Mouse (Mus musculus): Measurements from ENCODE around the gene Slc17a2. TPM values are rescaled to one million over a fixed set of nuclear protein-coding genes. Genes with fewer than 3 reads are reported as not detected.

Slc17a2 gene
- under 1 TPM in 1 of 2 experiments, not detected in 1; 0.10 TPM for total RNA-seq (2021)
- long read RNA-seq, experiment 1: 0 reads
- long read RNA-seq, experiment 2, partial matches to known transcripts: 0 of 1 reads
- long read RNA-seq, experiment 2, other reads (novel, unspliced or antisense): 1 of 1 reads

DNA sequence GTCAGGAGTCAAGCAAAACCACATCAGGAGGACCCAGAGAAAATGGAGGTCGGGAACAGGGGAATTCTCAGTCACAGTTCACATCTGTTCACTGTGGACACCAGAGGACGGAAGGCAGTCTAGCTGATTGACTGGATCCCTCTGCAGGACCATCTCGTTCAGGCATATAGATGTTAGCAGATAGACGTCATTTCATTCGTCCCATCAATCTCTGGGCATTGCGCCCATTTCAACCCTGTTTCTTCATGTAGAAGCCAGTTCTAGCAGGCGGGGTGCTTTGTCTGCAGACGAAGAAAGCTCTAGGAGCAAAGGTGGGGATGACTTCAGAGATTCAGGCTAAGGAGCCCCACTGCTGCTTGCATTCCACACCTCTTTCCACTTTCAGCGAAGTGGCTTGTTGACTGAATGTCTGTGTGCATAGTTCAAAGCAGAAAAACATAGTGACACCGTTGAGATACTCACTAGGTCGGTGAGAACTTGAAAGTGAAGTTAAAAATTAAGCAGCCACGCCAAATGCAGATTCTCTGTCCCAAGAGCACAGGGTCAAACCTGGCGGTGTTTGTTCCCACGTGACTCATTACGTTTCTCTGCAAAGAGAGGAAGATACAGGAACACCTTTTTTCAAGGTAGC is at the start of gene Slc17a2:
Slc17a2 (plus strand) TSS at position 572 of the 631 bp plus-strand sequence.
- Histone ChIP-seq H3K27ac (peak within 1 kb of the TSS; percentile 59; the same call in 1 of the 2 replicates), H3K4me3 (no peak within 1 kb of the TSS)
- no peak for TF ChIP-seq CTCF (conservative IDR thresholded peaks at IDR 0.05)
- no peak for DNase-seq (ENCODE audit: low spot score in 2 of 2)

DNA sequence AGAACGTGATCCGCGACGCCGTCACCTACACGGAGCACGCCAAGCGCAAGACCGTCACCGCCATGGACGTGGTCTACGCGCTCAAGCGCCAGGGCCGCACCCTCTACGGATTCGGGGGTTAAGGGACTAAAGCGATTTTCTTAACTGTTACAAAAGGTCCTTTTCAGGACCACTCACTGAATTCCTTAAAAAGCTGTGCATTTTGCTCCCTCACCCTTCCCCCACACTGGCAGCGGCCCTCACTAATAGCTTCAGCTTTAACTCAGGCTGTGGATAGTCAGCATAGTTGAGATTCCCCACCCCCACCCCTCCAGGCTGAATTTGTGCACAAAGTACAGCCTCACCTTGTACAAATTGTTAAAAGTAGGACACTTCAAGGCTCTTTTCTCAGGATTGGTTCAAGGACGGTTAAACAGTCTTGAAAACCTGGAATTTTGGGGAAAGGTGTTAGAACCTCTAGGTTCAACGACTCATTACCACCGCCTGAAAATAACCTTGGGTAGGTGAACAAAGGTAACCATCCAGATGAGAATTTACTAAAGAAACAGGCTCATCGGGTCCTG is 49.5 kb upstream of the Slc17a2 start:
- no peak for TF ChIP-seq CTCF (conservative IDR thresholded peaks at IDR 0.05)
- H3K4me3 ChIP-seq: peak overlapping the region; percentile 48

DNA sequence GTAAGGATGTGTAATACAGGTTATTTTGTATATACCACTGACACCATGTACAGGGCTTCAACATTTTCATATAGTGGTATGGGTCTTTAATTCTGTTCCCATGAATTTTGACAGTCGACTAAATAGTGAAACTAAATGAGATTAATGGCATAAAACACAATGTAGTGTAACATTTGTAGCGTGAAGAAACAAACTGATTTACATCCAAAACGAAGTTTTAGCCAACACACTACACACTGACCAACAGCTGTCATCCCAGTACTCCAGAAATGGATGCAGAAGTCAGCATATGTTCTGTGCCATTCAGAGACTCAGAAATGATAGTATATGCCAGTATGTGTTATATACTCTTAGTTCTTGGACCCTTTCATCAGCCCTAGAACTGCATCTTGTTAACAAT is 48.9 kb upstream of the Slc17a2 start:
- TF ChIP-seq CTCF (conservative IDR thresholded peaks at IDR 0.05): no peak
- H3K27ac ChIP-seq: no peak overlapping the region
- DNase-seq (ENCODE audit: low spot score in 2 of 2): no peak
- H3K4me3 ChIP-seq: no peak overlapping the region

More for the DNA sequence above, 49.5 kb upstream of the Slc17a2 start:
- peak overlapping the region; percentile 81 for H3K27ac ChIP-seq
- peak in 1 of 2 experiments; percentile 24 for DNase-seq (ENCODE audit: low spot score in 2 of 2)

DNA sequence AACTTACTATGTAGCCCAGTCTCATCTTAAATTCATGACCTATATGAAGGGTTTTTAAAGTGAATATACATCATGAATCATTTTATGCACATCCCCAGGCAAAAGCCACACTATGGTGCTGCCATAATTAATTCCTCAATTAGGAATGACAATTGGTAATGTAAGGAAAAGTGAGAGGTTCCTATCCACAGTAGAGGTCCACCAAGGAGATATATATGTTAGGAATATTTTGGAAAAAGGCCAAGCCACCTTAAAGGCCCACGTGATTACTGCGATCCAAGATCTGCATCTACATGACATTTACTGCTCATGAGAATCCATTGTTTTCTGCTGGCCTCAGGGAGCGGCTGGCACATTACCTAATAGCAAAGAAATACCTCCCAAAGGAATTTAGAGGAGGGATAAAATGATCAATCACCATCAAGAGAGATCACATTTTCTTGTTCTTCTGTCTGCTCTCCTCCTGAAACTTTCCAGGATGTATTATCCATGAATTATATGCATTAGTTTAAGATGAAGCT is 47.5 kb upstream of the Slc17a2 start:
- DNase-seq (ENCODE audit: low spot score in 2 of 2): no peak
- no peak for TF ChIP-seq CTCF (conservative IDR thresholded peaks at IDR 0.05)
- Histone ChIP-seq H3K27ac (no peak overlapping the region), H3K4me3 (no peak overlapping the region)

DNA sequence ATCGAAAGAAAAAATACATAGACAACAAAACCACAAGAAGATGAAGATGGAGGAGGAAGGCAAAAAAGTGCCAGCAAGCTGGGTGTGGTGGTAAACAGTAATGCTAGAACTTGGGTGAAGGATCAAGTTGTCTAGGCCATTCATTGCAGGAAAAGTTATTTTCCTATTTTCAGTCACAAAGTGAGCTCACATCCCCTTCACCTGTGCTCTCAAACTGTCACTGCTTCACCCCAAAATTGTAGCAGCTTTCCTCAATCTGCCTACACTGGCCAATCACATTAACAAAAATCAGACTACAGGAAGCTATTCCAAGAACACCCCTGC is 46.9 kb upstream of the Slc17a2 start:
- Histone ChIP-seq H3K27ac (no peak overlapping the region), H3K4me3 (no peak overlapping the region)
- no peak for TF ChIP-seq CTCF (conservative IDR thresholded peaks at IDR 0.05)
- DNase-seq (ENCODE audit: low spot score in 2 of 2): no peak

DNA sequence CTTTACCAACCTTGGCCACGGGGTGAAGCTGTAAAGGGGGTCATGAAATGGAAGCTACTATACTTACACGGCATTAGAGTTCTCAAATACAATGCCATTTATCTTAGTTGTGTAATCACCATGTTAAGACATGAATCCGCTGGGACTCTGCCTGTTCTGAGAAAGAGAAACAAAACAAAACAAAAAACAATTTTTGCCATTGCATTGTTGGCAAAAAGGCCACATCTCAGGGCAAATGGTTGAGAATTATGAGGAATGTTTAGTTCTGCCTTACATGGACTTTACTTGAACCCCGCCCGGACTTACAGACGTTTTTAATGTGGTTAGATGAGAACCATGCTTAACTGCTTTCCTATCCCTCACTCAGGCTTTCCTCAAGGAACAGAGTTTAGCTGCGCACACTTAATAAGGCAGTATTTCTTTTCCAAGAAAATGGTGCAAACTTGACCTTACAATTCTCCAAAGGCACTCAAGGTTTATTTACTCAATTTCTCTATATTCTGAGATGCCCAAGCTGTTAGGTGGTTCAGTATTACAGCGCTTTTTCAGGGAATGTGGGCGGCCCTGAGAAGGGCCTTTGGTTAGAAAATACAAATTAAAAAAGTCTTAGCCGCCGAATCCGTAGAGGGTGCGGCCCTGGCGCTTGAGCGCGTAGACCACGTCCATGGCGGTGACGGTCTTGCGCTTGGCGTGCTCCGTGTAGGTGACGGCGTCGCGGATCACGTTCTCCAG is 46.4 kb upstream of the Slc17a2 start:
- DNase-seq (ENCODE audit: low spot score in 2 of 2): no peak
- Histone ChIP-seq H3K27ac (peak overlapping the region; percentile 75), H3K4me3 (peak overlapping the region; percentile 69)
- TF ChIP-seq CTCF (conservative IDR thresholded peaks at IDR 0.05): peak; percentile 26; the same call in 1 of the 2 replicates

DNA sequence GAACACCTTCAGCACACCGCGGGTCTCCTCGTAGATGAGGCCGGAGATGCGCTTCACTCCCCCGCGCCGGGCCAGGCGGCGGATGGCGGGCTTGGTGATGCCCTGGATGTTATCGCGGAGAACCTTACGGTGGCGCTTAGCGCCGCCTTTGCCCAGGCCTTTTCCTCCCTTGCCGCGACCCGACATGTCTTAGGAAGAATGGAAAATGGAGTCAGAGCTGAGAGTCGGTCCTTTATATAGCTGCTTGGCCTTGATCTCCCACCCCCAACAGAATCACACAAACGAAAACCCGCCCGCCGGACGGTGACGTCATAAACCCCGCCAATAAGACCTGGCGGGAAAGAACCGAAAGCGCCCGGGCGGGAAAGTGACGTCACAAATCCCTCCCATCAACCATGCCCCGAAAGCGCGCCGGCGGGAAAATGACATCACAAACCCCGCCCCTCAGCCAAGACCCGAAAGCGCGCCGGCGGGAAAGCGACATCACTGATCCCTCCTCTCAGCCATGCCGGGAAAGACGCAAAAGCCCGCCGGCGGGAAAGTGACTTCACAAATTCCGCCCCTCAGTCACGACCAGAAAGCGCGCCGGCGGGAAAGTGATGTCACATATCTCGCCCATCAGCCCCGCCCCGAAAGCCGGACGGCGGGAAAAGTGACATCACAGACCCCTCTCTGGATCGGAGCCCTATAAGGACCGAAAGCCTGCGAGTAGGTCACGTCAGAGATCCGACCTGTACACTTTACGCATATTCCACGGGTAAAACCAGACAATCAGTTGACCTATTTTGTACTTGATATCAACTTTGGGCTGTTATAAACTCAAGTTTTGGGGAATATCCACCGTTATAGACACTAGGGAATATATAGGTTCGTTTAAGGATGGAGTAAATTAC is 45.6 kb upstream of the Slc17a2 start, which contains the start of gene Hist1h4a:
Hist1h4a (minus strand) TSS at position 259 of the 893 bp plus-strand sequence.
- Histone ChIP-seq H3K27ac (peak within 1 kb of the TSS; percentile 86), H3K4me3 (peak within 1 kb of the TSS; percentile 69)
- peak; percentile 99 for DNase-seq (ENCODE audit: low spot score in 2 of 2)
- TF ChIP-seq CTCF (conservative IDR thresholded peaks at IDR 0.05): no peak

DNA sequence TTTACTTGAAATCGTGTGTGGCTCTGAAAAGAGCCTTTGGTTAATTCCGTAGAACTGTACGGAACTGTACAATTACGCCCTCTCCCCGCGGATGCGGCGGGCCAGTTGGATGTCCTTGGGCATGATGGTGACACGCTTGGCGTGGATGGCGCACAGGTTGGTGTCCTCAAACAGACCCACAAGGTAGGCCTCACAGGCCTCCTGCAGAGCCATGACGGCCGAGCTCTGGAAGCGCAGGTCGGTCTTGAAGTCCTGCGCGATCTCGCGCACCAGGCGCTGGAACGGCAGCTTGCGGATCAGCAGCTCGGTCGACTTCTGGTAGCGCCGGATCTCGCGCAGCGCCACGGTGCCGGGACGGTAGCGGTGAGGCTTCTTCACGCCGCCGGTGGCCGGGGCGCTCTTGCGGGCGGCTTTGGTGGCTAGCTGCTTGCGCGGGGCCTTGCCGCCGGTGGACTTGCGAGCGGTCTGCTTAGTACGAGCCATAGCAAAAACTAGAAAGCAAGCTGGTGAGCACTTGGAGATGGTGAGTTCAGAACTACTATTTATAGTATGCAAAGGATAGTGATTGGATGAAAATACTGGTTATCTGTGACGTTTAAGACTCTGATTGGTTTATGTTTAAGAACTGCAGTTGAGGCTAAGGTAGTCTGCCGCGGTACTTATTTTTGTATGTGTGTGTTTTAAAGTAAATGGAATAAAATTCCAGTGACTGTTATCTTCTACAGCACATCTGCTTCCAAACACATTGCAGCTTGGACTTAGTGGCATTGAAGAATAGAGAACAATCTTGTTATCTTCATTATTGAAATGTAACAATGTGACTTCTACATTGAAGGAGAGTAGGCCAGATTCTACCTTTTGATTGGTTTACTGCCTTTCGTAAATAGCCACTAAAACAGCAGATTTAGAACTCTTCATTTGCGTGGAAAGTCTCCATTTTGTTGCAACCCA is 44.6 kb upstream of the Slc17a2 start, which contains the start of gene Hist1h3a:
Hist1h3a (minus strand) TSS at position 516 of the 951 bp plus-strand sequence.
- DNase-seq (ENCODE audit: low spot score in 2 of 2): peak; percentile 61 to 75
- Histone ChIP-seq H3K4me3 (peak within 1 kb of the TSS; percentile 69), H3K27ac (peak within 1 kb of the TSS; percentile 86)

DNA sequence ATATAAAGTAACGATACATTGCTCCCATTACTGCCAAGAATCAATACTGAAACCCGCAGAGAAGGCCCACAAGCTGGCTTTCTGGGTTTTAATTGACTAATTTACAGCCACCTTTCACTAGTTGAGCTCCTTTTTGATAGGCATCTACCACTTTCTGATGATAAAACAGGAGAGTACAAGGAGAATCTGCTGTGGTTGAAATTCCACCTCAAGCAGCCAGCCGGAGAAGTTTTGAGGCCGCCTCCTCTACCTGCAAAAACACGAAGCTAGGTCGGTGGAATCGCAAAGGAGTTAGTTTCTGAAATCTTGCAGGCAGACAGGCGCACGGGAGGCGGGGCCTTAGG is 43.6 kb upstream of the Slc17a2 start:
- no peak for DNase-seq (ENCODE audit: low spot score in 2 of 2)
- no peak for TF ChIP-seq CTCF (conservative IDR thresholded peaks at IDR 0.05)
- Histone ChIP-seq H3K27ac (peak overlapping the region; percentile 86), H3K4me3 (peak overlapping the region; percentile 69)

DNA sequence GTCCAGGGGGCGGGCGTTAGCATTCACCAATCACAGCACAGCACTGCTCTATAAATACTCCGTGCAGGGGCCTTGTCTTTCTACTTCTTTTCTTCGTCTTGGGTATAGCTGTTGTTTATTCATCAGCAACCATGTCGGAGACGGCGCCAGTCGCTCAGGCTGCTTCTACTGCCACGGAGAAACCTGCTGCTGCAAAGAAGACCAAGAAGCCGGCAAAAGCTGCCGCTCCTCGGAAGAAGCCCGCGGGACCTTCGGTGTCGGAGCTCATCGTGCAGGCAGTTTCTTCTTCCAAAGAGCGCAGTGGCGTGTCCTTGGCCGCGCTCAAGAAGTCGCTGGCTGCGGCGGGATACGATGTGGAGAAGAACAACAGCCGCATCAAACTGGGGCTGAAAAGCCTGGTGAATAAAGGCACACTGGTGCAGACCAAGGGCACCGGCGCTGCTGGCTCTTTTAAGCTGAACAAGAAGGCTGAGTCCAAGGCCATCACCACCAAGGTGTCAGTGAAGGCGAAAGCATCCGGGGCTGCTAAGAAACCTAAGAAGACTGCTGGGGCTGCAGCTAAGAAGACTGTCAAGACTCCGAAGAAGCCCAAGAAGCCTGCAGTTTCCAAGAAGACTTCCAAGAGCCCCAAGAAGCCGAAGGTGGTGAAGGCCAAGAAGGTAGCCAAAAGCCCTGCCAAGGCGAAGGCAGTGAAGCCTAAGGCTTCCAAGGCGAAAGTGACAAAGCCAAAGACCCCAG is 43.0 kb upstream of the Slc17a2 start, which contains the start of gene Hist1h1a:
Hist1h1a (plus strand) TSS at position 81 of the 738 bp plus-strand sequence.
- H3K27ac ChIP-seq: peak within 1 kb of the TSS; percentile 86

More for the DNA sequence above, 43.0 kb upstream of the Slc17a2 start, which contains the start of gene Hist1h1a:
- peak within 1 kb of the TSS; percentile 69 for H3K4me3 ChIP-seq
- no peak for TF ChIP-seq CTCF (conservative IDR thresholded peaks at IDR 0.05)
- DNase-seq (ENCODE audit: low spot score in 2 of 2): peak; percentile 76 to 81
